Mouse (Mus musculus) Muller cell, postnatal 12 days (primary cell): Measurements from ENCODE around the gene Trip13.
A peak's percentile ranks its signal among the peaks of the same experiment; 100 is the strongest.

Experiments
- DNase-seq: peaks from one replicate; pipeline ENCODE4 v3.0.0-alpha.2; 2015; ENCODE audit errors: inconsistent ontology term

Trip13 gene

GRCm38 (mm10) chr13:73937321-73938176, at the start of gene Trip13, which contains the start of gene Brd9:
TSS of gene Trip13 (minus strand) at chr13:73937784.
TSS of gene Brd9 (plus strand) at chr13:73937811.
- peak; percentile 95 for DNase-seq

GRCm38 (mm10) chr13:73976935-73977334, 39.4 kb upstream of the Trip13 start:
- DNase-seq, result no peak

- DNase-seq, result no peak
These were observed 36.9 kb upstream of the Trip13 start for GRCm38 (mm10) chr13:73974523-73974922.

GRCm38 (mm10) chr13:73970545-73971448, 33.2 kb upstream of the Trip13 start:
- peak; percentile 52 for DNase-seq

GRCm38 (mm10) chr13:73963551-73963950, 26.0 kb upstream of the Trip13 start, which contains the start of gene Zdhhc11:
TSS of gene Zdhhc11 (plus strand) at chr13:73963851.
- DNase-seq, result no peak

GRCm38 (mm10) chr13:73961177-73961576, 23.6 kb upstream of the Trip13 start:
- DNase-seq, result no peak

GRCm38 (mm10) chr13:73960117-73960652, 22.6 kb upstream of the Trip13 start:
- no peak for DNase-seq

GRCm38 (mm10) chr13:73955531-73955930, 17.9 kb upstream of the Trip13 start:
- DNase-seq, result no peak

- no peak for DNase-seq
These were observed 17.1 kb upstream of the Trip13 start for GRCm38 (mm10) chr13:73954666-73955065.

- DNase-seq, result no peak
These were observed 16.1 kb upstream of the Trip13 start for GRCm38 (mm10) chr13:73953551-73954130.

GRCm38 (mm10) chr13:73944606-73945005, 7.0 kb upstream of the Trip13 start:
- DNase-seq, result no peak

GRCm38 (mm10) chr13:73939101-73939500, 1.5 kb upstream of the Trip13 start:
- no peak for DNase-seq

- no peak for DNase-seq
These were observed 585 bp upstream of the Trip13 start for GRCm38 (mm10) chr13:73938177-73938560.

- peak; percentile 3 for DNase-seq
These were observed 655 bp downstream of the Trip13 start for GRCm38 (mm10) chr13:73936938-73937320.

GRCm38 (mm10) chr13:73932201-73932600, 5.4 kb downstream of the Trip13 start:
- DNase-seq, result no peak

GRCm38 (mm10) chr13:73913066-73913465, 24.5 kb downstream of the Trip13 start:
- no peak for DNase-seq

- peak; percentile 11 for DNase-seq
These were observed 29.7 kb downstream of the Trip13 start for GRCm38 (mm10) chr13:73907683-73908412.

- no peak for DNase-seq
These were observed 30.4 kb downstream of the Trip13 start for GRCm38 (mm10) chr13:73907136-73907535.

- no peak for DNase-seq
These were observed 40.0 kb downstream of the Trip13 start for GRCm38 (mm10) chr13:73897561-73897960.

- no peak for DNase-seq
These were observed 44.9 kb downstream of the Trip13 start for GRCm38 (mm10) chr13:73892493-73893178.
